Mouse (Mus musculus): ENCODE data around the gene Scap.

The Scap gene

DNA sequence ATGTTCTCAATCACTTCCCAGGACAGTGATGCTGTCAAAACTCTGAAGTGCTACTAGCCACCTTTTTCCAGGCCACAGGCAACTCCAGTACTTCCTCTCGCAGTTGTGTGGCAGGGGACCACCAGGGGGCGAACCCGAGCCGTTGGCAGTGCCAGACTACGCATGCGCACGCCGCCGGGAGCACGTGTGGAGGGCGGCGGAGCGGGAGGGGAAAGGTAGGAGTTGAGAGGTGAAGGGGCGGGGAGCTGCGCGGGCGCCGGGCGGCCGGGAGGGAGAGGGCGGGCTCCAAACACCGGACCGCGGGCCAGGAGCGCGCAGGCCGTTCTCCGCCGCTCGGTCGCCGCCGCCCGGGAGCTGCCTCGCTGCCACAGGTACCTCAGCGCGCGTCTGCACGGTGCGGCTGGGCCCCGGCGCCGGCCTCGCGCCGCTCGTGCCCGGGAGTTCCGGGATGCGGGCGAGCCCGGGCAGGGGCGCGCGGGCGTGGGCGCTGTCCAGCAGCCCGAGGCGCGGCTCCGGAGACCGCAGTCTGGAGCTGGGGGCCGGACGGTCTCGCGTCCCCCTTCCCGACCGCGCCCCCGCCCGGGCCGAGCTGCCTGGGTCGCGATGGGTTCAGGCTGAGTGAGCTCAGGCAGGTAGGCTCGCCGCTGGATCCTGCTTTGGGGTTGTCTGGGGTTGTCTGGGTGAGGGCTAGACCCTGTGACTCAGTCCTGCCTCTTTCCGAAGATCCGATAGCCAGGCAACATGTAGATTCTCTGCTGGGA is at the start of gene Scap:
Scap (plus strand) TSS at position 154 of the 761 bp plus-strand sequence.
- DNase-seq (ENCODE audit: low read depth, low spot score): peak; percentile 94

DNA sequence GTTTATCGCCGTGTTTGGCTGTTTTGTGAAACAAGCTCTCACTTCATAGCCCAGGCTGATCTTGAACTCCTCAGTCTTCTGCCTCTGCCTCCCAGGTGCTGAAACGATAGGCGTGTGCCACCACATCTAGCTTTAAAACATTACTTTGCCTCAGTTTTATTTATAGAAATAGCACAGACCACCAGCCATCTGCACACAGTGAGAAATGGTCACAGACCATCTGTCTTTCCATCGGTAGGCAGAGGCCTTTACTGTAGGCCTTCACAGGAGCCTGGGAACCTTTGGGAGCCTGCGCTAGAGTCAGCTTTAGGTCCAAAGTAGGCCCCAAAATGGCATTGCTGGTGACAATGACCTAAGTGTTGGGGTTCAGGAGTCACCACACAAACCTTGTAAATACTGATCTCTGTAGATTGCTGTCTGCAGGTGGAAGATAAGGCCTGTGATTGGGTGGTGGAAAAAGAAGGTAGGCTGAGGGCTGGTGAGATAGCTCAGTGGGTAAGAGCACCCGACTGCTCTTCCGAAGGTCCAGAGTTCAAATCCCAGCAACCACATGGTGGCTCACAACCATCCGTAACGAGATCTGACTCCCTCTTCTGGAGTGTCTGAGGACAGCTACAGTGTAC is 48.9 kb upstream of the Scap start:
- DNase-seq (ENCODE audit: low read depth, low spot score): no peak

DNA sequence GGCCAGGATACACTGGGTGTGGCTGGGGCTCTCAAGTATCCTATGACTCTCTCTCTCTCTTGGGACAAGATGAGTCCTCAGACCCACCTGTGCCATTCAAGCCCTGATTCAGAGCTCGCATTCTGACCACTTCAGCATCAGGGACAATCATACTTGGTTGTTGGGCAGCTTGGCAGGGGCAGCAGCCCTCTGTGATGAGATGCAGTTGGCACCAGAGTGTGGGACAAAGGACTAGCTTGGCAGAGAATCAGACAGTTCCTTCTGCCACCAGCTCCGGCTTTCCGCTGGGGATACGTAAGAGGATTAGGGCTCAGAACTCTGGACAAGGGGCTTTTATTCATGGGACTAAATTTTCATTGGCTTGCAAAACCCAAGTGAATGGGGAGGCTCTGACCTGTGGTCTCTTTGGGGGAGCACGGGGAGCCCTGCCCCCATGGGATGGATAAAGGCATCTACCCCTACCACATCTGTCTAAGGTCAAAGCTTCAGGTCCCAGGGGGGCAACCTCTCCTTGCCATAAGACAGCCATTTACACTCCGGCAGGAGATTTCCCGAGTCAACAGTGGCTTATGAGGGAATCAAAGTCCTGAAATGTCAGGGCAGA is 45.7 kb upstream of the Scap start:
- no peak for DNase-seq (ENCODE audit: low read depth, low spot score)

DNA sequence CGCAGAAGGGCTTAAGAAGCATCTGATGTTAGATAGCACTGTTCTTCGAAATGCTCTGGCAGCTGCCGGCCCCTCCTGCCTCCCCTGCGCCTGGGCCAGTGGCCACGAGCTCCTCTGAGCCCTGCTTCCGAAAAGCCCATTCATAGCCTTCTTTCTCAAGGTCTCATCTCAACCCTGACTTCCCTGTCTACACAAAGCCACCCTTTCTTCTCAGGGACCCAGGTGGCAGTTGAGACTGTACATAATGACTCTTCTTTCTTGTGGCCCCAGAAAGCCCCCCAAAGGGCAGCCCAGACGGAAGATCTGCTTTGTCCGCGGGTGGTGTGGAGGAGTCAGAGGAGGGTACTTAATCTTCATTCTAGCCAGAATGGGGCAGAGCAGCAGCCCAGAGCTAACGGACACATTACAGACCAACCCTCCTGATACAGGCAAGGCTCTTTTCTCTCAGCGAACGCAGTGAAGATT is 39.8 kb upstream of the Scap start:
- no peak for DNase-seq (ENCODE audit: low read depth, low spot score)

DNA sequence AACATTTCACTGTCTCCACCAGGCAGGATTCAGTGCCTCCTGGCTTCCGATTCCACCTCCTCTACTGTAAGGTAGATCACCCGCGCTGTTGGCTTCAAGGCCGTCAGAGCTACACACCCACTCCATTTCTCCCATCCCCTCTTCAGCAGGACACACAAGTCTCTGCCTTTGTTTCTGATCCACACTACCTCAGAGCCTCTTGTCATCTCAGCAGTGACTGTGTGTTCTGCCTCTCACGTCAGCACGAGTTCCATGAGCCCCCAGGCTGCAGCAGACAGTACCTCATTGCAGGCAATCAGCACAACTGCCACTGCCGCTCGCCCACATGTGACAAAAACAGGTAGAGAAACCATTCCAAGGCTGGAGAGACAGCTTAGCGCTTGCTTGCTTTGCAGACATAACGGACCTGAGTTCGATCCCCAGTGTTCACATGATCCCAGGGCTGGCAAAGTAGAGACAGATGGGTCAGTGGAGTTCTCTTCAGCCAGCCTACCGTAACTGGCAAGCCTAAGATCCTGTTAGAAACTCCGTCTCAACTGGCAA is 39.1 kb upstream of the Scap start:
- DNase-seq (ENCODE audit: low read depth, low spot score): no peak

DNA sequence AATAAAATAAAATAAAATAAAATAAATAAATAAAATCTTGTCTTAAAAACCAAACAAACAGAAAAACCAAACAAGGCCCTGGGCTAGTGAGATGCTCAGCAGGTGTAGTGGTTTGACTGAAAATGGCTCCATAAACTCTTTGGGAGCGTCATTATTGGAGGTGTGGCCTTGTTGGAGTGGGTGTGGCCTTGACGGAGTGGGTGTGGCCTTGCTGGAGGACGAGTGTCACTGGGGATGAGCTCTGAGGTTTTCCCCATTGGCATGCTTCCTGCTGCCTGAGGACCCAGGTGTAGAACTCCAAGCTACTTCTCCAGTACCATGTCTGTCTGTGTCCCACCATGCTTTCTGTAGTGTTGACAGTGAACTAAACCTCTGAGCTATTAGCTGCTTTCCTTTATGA is 38.3 kb upstream of the Scap start:
- no peak for DNase-seq (ENCODE audit: low read depth, low spot score)

DNA sequence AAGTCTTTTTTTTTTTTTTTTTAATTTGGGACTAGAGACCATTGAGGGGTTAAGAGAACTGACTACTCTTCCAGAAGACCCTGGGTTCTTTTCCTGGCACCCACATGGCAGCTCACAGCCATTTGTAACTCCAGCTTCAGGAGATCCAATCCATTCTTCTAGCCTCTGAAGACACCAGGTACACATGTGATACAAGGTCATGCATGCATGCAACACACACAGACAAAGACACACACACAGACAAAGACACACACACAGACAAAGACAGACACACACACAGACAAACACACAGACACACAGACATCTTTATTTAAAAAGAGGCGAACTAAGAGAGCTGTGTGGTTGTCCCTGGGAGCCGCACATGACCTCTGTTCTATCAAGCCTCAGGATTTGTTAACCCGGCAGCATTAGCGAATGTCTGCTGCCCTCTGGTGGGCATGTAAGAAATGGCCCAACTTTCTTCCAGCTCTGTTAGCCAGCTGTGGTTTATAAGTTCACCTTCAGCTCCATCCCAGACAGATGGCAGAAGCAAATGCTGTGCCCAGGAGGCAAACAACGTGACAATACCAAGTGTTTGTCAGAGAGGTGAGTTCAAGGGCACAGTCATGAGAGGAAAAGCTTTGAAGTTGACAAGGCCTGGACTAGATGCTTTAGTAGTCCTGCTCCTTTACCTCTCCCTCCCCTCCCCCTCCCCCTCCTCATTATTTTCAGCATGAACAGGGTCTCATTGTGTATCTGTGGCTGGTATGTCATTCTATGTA is 36.0 kb upstream of the Scap start:
- peak; percentile 89 for DNase-seq (ENCODE audit: low read depth, low spot score)

DNA sequence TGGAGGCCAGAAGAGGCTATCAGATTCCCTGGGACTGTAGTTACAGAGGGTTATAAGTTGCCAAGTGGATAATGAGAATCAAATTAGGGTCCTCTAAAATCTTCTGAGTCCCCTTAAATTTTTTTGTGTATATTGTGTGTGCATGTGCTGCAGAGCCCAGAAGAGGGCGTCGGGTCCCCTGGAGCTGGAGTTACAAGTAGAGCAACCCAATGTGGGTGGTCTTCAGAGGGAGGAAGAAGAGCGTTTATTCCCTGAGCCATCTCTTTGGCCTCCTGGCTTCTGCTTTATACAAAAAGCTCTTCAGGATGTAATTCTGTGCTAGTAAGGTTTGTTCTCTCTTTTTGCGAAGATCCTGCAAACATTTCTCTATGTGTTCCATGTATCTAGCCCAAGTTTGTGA is 28.6 kb upstream of the Scap start:
- DNase-seq (ENCODE audit: low read depth, low spot score): peak; percentile 70

DNA sequence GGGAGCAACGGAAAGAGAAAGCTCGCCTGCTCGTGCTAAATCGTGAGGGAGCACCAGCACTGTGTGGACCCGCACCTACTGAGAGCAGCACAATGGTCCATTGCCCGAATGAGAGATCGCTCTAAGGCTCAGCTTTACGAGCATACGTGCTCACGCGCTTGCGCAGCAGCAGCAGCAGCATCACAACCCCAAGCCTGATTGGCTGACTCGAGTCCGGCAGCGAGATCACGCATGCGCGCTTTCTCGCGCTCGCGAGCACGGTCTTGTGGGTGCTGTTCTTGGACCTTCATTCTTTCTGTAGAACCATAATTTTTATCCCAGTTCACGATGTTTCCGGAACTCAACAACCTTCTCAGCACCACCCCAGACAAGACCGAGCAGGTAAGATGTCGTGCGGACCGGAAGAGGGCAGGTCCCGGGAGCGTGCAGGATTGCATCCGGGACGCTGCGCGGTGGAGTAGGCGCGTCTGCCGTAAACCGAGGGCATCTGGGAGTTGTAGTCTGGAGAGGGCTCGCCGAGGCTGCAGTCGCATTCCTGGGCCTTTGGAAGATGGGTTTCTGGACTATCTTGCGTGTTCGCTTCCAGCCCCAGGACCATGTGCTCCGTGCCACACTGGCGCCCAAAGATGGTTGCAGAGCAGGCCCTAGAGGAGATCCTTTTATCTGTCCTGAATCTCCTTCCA is 28.0 kb upstream of the Scap start, which contains the start of gene Elp6:
Elp6 (plus strand) TSS at position 205 of the 683 bp plus-strand sequence.
- DNase-seq (ENCODE audit: low read depth, low spot score): peak; percentile 95

DNA sequence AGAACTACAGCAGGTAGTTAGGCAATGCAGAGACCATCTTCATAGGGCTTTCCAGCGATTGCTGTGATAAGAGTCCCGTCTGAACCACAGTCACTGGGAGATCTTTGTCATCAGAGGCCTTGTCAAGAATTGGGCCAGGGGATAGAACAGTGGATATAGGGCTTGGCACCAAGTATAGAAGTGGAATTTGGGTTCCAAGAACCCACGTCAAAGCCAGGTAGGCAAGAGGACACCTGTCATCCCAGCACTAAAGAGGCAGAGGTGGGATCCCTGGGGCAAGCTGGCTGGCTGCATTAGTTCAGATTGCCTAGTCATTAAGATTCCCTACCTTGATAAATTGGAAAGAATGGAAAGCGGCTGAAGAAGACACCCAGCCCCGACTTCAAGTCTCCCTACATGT is 26.7 kb upstream of the Scap start:
- no peak for DNase-seq (ENCODE audit: low read depth, low spot score)

DNA sequence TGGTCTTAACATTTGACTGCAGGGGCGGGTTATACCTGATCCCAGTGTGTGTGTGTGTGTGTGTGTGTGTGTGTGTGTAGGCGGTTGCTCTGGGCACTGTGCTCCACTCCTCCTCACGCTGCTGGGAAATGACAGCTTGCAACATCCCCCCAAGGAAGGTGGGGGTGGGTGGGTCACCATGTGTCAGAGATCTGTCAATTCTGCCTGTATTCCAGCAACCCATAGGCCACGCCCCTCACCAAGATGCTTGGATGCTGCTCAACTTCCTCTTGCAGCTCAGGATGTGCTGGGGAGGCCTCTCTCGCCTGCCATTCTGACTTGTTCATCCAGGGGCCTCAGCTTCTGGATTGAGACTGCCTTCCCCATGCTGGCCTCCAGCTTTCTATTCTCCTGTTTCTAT is 18.4 kb upstream of the Scap start:
- no peak for DNase-seq (ENCODE audit: low read depth, low spot score)

DNA sequence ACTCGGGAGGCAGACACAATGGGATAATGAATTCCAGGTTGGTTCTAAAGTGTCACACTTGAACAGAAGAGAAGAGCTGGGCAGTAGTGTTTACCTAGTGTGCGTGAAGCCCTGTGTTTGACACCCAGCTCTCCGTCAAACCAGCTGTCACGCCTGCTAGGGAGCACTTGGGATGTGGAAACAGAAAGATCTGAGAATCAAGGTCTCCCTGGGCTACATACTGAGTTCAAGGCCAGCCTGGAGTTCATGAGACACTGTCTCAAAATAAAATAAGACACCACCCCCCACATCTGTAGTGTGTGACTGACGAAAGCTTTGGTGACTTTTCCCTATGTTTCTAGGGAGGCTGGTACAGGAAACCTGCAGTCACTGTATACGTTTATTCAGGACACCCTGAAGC is 17.7 kb upstream of the Scap start:
- DNase-seq (ENCODE audit: low read depth, low spot score): no peak

DNA sequence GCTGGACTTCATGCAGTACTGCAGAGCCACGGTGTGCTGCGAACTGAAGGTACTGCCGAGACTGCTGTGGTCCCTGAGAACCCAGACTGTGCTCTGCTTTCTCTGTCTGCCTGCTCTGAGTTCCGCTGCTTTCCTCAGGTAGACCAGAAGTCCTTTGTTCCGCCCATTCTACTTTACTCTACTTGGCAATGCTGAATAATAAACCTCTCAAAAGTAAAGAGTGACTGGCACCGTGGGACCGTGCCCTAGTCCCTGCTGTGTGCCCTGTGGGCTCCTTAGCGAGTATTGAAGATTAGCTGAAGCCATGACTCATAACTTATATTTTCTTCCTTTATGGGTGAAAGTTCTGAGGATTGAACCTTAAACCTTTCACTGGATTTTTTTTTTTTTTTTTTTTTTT is 17.2 kb upstream of the Scap start:
- no peak for DNase-seq (ENCODE audit: low read depth, low spot score)

DNA sequence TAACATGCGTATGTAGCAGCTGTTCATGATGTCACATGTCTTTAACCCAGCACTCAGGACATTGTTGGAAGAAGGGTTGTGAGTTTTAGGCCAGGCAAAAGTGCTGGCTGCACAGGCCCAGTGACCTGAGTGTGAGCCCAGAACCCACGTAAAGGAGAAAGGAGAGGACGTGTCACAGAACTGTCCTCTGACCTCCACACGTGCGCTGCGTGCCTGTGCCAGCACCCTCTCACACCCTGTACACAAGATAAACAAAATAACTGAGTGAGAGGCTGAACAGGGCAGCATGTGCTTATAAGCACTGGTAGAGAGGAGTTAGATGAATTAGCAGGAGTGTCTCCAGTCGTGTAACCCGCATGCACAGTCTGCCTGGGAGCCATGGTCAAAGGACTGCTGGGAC is 16.6 kb upstream of the Scap start:
- no peak for DNase-seq (ENCODE audit: low read depth, low spot score)

DNA sequence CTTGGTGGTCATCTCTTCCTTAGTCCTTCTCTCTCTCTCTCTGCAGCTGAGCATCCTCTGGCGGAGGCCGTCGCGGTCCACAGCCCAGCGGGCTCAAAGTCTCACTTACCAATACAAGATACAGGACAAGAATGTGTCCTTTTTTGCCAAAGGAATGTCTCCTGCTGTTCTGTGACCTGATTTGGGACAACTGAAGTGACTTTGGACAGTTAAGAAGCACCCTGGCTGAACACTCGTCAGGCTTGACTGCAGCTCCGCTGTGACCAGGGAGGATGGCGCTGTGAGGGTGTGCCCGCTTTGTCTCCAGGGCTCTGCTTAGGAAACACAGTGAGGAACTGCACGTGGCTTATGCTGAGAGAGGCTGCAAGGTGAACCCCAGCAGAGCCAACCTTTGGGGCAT is 12.3 kb upstream of the Scap start:
- no peak for DNase-seq (ENCODE audit: low read depth, low spot score)

DNA sequence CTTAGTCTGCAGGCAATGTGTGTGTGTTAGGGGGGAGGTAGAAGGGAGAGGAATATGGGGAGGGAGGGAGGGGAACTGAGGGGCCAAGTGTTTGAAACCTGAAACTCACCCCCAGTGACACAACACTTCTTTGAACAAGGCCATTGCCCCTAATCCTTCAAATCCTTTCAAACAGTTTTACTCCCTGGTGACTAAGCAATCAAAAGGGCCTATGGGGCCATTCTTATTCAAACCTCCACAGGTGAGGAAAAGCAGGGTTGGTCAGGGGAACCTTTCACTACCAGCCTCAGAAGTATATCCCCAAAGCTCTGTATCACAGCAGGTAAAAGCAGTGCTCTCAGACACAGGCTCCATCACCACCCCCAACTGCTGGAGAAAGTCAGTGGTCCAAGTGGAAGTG is 10.1 kb upstream of the Scap start:
- DNase-seq (ENCODE audit: low read depth, low spot score): no peak

DNA sequence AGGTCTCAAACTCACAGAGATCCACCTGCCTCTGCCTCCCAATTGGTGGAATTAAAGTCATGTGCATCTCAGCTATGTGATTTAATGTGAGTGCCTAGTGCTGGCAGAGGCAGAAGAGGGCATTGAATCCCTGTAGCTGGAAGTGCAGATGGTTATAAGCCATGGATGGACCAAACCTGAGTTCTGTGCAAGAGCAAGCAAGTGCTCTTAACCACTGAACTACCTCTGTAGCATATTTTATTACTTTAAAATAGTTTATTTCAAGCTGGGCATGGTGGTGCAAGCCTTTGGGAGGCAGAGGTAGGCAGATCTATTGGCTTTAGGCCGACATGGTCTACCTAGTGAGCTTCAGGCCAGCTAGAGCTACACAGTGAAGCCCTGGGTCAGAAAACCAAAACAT is 8.9 kb upstream of the Scap start:
- DNase-seq (ENCODE audit: low read depth, low spot score): no peak

DNA sequence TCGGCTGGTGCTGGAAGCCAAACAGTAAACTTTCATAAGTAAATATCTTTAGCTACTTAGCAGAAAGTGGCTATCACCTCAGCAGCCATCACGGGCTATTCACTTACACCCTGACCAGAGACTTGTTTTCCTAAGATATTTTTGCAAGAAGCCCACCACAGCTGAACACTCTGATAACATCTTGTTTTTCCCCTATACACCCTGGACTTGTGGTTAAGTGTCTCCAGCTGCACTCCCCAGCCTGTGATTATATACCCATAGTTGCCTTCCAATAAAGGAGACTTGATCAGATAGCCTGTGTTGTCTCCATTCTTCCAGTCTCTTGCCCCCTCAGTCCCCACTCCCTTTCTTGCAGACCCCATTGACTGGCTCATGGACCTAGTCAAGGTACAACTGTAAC is 4.9 kb upstream of the Scap start:
- DNase-seq (ENCODE audit: low read depth, low spot score): no peak

DNA sequence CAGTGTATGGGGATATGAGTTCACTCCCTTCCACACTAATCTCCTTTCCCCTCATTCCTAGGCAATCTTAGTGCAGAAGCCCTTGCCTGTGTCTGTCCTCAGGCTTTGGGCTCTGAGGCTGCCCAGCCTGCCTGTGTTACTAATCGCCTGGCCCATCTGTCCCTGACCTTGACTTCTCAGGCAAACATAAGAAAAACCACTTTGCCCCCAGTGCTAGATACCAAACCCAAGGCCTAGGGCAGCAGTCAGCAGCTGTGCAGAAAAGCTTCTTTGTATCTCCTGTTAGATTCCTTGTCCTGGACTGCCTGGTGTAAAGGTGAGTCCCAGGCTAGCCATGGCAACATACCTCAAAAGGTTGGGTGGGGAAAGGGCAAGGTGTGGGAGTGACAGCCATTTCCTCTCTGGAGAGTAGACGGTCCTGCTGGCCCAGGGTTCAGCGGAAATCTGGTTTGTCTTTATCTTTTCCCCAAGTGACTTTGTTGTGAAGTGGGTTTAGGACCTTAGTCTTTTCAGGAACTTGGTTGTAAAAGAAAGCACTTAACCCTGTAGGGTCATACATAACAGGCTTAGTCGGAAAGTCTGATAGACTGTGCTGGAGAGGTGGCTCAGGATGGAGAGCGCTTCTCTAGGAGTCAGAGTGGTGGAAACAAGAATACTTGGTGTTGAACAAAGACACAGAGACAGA is 4.0 kb upstream of the Scap start:
- DNase-seq (ENCODE audit: low read depth, low spot score): no peak

DNA sequence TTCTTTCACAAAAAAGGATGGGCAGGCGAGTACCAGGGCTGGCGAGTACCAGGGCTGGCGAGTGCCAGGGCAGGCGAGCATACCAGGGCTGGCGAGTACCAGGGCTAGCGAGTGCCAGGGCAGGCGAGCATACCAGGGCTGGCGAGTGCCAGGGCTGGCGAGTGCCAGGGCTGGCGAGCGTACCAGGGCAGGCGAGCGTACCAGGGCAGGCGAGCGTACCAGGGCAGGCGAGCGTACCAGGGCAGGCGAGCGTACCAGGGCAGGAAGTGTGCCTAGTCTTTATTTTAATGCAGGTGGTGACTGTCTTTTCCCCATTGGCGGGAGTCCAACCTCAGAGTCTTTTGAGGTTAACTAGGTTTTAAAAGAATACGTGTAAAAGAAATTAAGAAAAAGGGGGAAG is 3.4 kb upstream of the Scap start:
- DNase-seq (ENCODE audit: low read depth, low spot score): no peak

DNA sequence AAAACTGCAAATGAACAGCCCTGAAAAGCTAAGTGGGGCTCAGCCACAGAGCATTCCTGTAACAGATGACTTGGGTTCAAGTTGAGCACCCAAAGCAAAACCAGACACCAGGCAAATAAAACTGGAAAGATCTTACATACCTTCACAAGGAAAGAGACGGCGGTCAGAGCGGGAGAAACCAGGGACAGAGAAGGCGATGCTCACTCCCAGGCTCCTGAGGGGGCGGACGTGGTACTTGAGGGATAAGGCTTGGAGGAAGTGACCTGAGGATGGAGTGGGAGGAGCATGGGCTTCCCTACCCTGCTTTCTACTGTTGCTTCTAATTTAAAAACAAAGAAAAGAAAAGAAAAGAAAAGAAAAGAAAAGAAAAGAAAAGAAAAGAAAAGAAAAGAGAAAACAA is 2.7 kb upstream of the Scap start:
- DNase-seq (ENCODE audit: low read depth, low spot score): no peak

Measured in forelimb bud, embryonic 11.5 days (tissue).